ENCODE assay signal across 23 mouse cellular contexts in genomic region chr7:35470794-35471193, GRCm38 (mm10). TPM values are rescaled to one million over a fixed set of nuclear protein-coding genes. Genes with fewer than 3 reads are reported as not detected.
DNase-seq lines count a peak whose midpoint lies in the region; ATAC-seq and TF ChIP-seq lines count a peak whose summit lies in the region.
"Had no signal": no experiment of that assay in that cellular context is flagged by ENCODE, and none has a peak within 500 bp of the region (broad histone marks: within the 10 kb centered on the region; RNA-seq: fewer than 3 reads in every experiment).

No protein-coding gene starts in this region.

- H3K36me3 ChIP-seq in lung, embryonic 14.5 days (ENCODE audit: insufficient read depth) = no peaks in the 10 kb centered on the region
- H3K36me3 ChIP-seq in intestine, embryonic 15.5 days = no peaks in the 10 kb centered on the region
- H3K36me3 ChIP-seq in stomach, postnatal 0 days (ENCODE audit: control insufficient read depth, insufficient read depth, low read length) = no peaks in the 10 kb centered on the region
- H3K36me3 ChIP-seq: embryonic facial prominence, embryonic 13.5 days; hindbrain, embryonic 10.5 days; neural tube, embryonic 15.5 days had no signal

- no peak for TF ChIP-seq CTCF in lung, embryonic 14.5 days (IDR thresholded peaks at IDR 0.05; ENCODE audit: low read depth)
- peak; percentile 45 for TF ChIP-seq CTCF in stomach, postnatal 0 days (IDR thresholded peaks at IDR 0.05; ENCODE audit: low read depth)

- H3K9ac ChIP-seq in lung, embryonic 14.5 days = no peak overlapping the region
- no peak overlapping the region for H3K9ac ChIP-seq in intestine, embryonic 15.5 days
- H3K9ac ChIP-seq in stomach, postnatal 0 days (ENCODE audit: low read length) = no peak overlapping the region
- H3K9ac ChIP-seq: embryonic facial prominence, embryonic 13.5 days; forebrain, embryonic 13.5 days; liver, embryonic 14.5 days; neural tube, embryonic 15.5 days had no signal

- H3K27ac ChIP-seq in lung, embryonic 14.5 days (ENCODE audit: low read depth) = no peak overlapping the region
- no peak overlapping the region for H3K27ac ChIP-seq in intestine, embryonic 15.5 days
- no peak overlapping the region for H3K27ac ChIP-seq in stomach, postnatal 0 days (replicated peaks)
- H3K27ac ChIP-seq: embryonic facial prominence, embryonic 13.5 days; forebrain, embryonic 13.5 days; hindbrain, embryonic 10.5 days; liver, embryonic 14.5 days; neural tube, embryonic 15.5 days had no signal

- H3K9me3 ChIP-seq in lung, embryonic 14.5 days (ENCODE audit: low read depth, low read length) = no peaks in the 10 kb centered on the region
- no peaks in the 10 kb centered on the region for H3K9me3 ChIP-seq in intestine, embryonic 15.5 days
- no peaks in the 10 kb centered on the region for H3K9me3 ChIP-seq in stomach, postnatal 0 days (ENCODE audit: control insufficient read depth, low read length)
- H3K9me3 ChIP-seq: embryonic facial prominence, embryonic 13.5 days; forebrain, embryonic 13.5 days; hindbrain, embryonic 10.5 days; neural tube, embryonic 15.5 days had no signal

- WGBS in lung, embryonic 14.5 days = 43% methylated on average over 4 of the region's 4 CpGs
- 57% methylated on average over 4 of the region's 4 CpGs for WGBS in intestine, embryonic 15.5 days
- WGBS in stomach, postnatal 0 days = 38% methylated on average over 4 of the region's 4 CpGs

- H3K4me1 ChIP-seq in lung, embryonic 14.5 days (ENCODE audit: insufficient read depth) = no peaks in the 10 kb centered on the region
- H3K4me1 ChIP-seq in intestine, embryonic 15.5 days (replicated peaks) = no peaks in the 10 kb centered on the region
- H3K4me1 ChIP-seq in stomach, postnatal 0 days (replicated peaks; ENCODE audit: control insufficient read depth, insufficient read depth) = no peaks in the 10 kb centered on the region
- H3K4me1 ChIP-seq: embryonic facial prominence, embryonic 13.5 days; forebrain, embryonic 13.5 days; hindbrain, embryonic 10.5 days; neural tube, embryonic 15.5 days had no signal

- H3K4me3 ChIP-seq in lung, embryonic 14.5 days (ENCODE audit: low read depth, low read length) = no peak overlapping the region
- no peak overlapping the region for H3K4me3 ChIP-seq in intestine, embryonic 15.5 days (replicated peaks)
- H3K4me3 ChIP-seq in stomach, postnatal 0 days (ENCODE audit: low read depth, low read length) = no peak overlapping the region
- H3K4me3 ChIP-seq: embryonic facial prominence, embryonic 13.5 days; erythroblast, embryonic 14.5 days; forebrain, embryonic 13.5 days; hindbrain, embryonic 10.5 days; neural tube, embryonic 15.5 days had no signal

- no peaks in the 10 kb centered on the region for H3K27me3 ChIP-seq in lung, embryonic 14.5 days (ENCODE audit: insufficient read depth, low read length)
- H3K27me3 ChIP-seq in intestine, embryonic 15.5 days (replicated peaks) = no peaks in the 10 kb centered on the region
- H3K27me3 ChIP-seq in stomach, postnatal 0 days (ENCODE audit: control insufficient read depth, insufficient read depth, low read length) = no peaks in the 10 kb centered on the region
- H3K27me3 ChIP-seq: embryonic facial prominence, embryonic 13.5 days; forebrain, embryonic 13.5 days; neural tube, embryonic 15.5 days had no signal

- no peak for ATAC-seq in lung, embryonic 14.5 days (ENCODE audit: insufficient read depth)
- peak; percentile 34; the same call in 1 of the 2 replicates for ATAC-seq in intestine, embryonic 15.5 days
- no peak for ATAC-seq in stomach, postnatal 0 days (ENCODE audit: low FRiP score, low TSS enrichment)
- ATAC-seq: activated CD4-positive, CD25-positive, alpha-beta regulatory T cell, adult 4 months; forebrain, embryonic 13.5 days had no signal

- DNase-seq in kidney, adult 9 months = peak; percentile 25
- no peak for DNase-seq in kidney, adult 8-10 months
- DNase-seq in lung, embryonic 14.5 days = peak; percentile 13
- no peak for DNase-seq in lung, postnatal 4 days
- no peak for DNase-seq in stomach, postnatal 0 days (ENCODE audit: low spot score)
- no peak for DNase-seq in right cerebral cortex, postnatal 14 days
- DNase-seq: adrenal gland, adult 8-10 months; B cell, adult 2 months; cerebellum, adult 11-12 months; cerebellum, postnatal 10 days; lung, postnatal 10 days; spleen, adult 18-20 months; thymus, postnatal 25 days had no signal

- H3K4me2 ChIP-seq in lung, embryonic 14.5 days = no peak overlapping the region
- no peak overlapping the region for H3K4me2 ChIP-seq in intestine, embryonic 15.5 days (replicated peaks)
- H3K4me2 ChIP-seq in stomach, postnatal 0 days (replicated peaks; ENCODE audit: low read depth) = no peak overlapping the region
- H3K4me2 ChIP-seq: embryonic facial prominence, embryonic 13.5 days; forebrain, embryonic 13.5 days; midbrain, embryonic 11.5 days; neural tube, embryonic 15.5 days had no signal

- no peak for TF ChIP-seq EP300 in stomach, postnatal 0 days (optimal IDR thresholded peaks at IDR 0.05)

RNA-seq across cellular contexts. Expression of gene Slc7a9, which starts 22.2 kb away (rescaled TPM):
- 0.49 and 0.67 TPM in 2 replicates for polyA plus RNA-seq in lung, embryonic 14.5 days (2014; fragmentation: Nextera tagmentation; extraction: Ambion mirVana)
- polyA plus RNA-seq in intestine, embryonic 15.5 days (2015; fragmentation: Nextera tagmentation; extraction: Ambion mirVana) = 65.1 and 69.8 TPM in 2 replicates
- 0.13 and 0.30 TPM in 2 replicates for polyA plus RNA-seq in stomach, postnatal 0 days (2015; fragmentation: Nextera tagmentation; extraction: Ambion mirVana)
- polyA plus RNA-seq: activated CD4-positive, CD25-positive, alpha-beta regulatory T cell, adult 4 months; midbrain, embryonic 11.5 days; midbrain, postnatal 0 days; neural tube, embryonic 15.5 days had no signal

Comparison
In these comparisons a context has a peak if more than half of its experiments do, and no peak if none do; other contexts are left out.
1. DNase-seq: peak in kidney, adult 9 months (single experiment) and lung, embryonic 14.5 days (single experiment); none in kidney, adult 8-10 months (0 of 2), lung, postnatal 4 days (0 of 2), stomach, postnatal 0 days (single experiment) and right cerebral cortex, postnatal 14 days (single experiment).
2. RNA of gene Slc7a9, which starts 22.2 kb away (polyA plus RNA-seq): 65.1 to 69.8 TPM in intestine, embryonic 15.5 days; 0.49 to 0.67 TPM in lung, embryonic 14.5 days and 0.13 to 0.30 TPM in stomach, postnatal 0 days; every median in the first group is over 10 times any median in the second.